Mouse (Mus musculus) macrophage (primary cell): ENCODE data around the gene Exoc8. TPM values are rescaled to one million over a fixed set of nuclear protein-coding genes. Genes with fewer than 3 reads are reported as not detected.

Source experiments
- H3K27ac ChIP-seq: fragments of 350-480 bp; formaldehyde crosslinking; 2 replicates; pipeline ENCODE4 v1.9.0; 2021
- H3K36me3 ChIP-seq: fragments of 350-480 bp; formaldehyde crosslinking; 2 replicates; pipeline ENCODE4 v1.9.0; 2021; ENCODE audit errors: inconsistent target
- H3K4me3 ChIP-seq: fragments of 350-480 bp; formaldehyde crosslinking; 2 replicates; pipeline ENCODE4 v1.9.0; 2021; ENCODE audit errors: inconsistent target
- H3K79me2 ChIP-seq: fragments of 350-480 bp; formaldehyde crosslinking; 2 replicates; pipeline ENCODE4 v1.9.0; 2021; ENCODE audit errors: inconsistent target
- WGBS: methylation state at CpG from one replicate; pipeline ENCODE4 v1.1.7; 2026; ENCODE audit warnings: inconsistent platforms; ENCODE audit not compliant: missing documents; 5-methylcytosine and 5-hydroxymethylcytosine counted together
- polyA plus RNA-seq: library from polyadenylated mRNA; stranded (reverse); fragments of 250-400 nt; gene quantifications from 3 replicates; pipeline ENCODE4 v1.2.4, GENCODE M21; 2018; ENCODE audit warnings: inconsistent platforms

Gene Exoc8
- polyA plus RNA-seq, 1 experiment from 2014 or later: 8.3 TPM

DNA sequence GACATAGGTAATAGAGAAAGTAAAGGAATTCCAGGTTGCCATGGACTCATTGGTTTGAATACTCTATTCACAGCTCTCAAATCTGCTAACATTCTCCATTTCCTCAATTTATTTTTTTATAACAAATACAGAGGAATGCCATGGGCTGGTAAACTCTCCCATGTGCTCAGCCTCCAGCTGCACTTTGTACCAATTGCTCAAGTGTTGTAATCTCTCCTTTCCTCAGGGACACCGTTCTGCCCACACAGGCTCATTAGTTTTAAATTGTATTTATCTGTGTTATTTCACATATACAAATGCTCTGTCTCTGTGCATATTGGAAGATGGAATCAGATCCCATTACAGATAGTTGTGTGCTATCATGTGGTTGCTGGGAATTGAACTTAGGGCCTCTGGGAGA lies 44.0 kb downstream of the Exoc8 start:
- Histone ChIP-seq H3K36me3 (no peaks in the 10 kb centered on the region), H3K4me3 (no peak overlapping the region), H3K79me2 (no peaks in the 10 kb centered on the region), H3K27ac (no peak overlapping the region)
- 100% methylated on average over 1 of the region's 1 CpGs for WGBS

DNA sequence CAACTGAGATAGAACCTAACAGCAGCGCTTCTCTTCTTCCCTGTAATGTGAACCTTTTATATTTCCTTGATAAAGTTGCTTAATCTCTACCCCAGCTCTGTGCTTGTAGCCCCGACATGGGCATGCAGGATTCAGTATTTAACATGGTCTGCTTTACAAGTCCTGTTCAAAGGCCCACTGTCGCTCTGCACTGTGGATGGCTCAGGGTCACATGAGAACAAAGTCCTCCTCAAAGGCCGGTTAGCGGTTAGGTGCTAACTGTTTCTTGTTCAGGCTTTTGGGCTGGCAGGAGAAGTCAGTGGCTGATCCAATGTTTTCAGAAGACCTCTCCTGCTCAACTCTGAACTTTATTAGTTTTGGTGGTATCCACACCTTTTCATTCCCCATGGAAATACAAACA lies 51.9 kb downstream of the Exoc8 start:
- 97% methylated on average over 5 of the region's 5 CpGs for WGBS
- peaks cover 4% of the 10 kb centered on the region; the same call in 1 of the 2 replicates for H3K36me3 ChIP-seq

DNA sequence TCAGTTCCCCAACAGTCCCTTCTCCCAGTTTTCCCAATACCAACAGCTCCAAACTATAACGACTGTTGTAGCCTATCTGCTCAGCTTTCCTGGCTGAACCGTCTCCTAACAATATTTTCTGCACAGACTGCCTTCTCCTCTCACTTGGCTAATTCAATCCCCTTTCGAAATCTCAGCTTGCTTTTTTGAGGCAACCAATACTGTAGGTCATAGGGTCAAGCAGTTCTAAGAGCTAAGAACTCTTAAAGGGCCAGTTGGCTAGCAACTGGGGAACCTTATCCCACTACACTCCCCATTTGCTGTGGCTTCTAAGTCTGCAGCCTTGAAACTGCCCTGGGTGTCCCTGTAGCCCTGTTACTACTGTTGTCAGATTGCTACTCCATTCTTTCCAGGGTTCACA lies 52.4 kb downstream of the Exoc8 start:
- Histone ChIP-seq H3K79me2 (no peaks in the 10 kb centered on the region), H3K27ac (no peak overlapping the region), H3K36me3 (peaks cover 8% of the 10 kb centered on the region; the same call in 1 of the 2 replicates), H3K4me3 (no peak overlapping the region)
- WGBS: 79% methylated on average over 3 of the region's 3 CpGs

More for the DNA sequence above, 51.9 kb downstream of the Exoc8 start:
- Histone ChIP-seq H3K4me3 (no peak overlapping the region), H3K79me2 (no peaks in the 10 kb centered on the region), H3K27ac (no peak overlapping the region)

Other genes with a start within 250 kb of the Exoc8 start
- gene 2310022B05Rik, start 234.3 kb downstream of the Exoc8 start, polyA plus RNA-seq: 5.6 to 10.8 TPM (median 5.9 TPM) in 3 replicates
- 27.1 to 40.1 TPM (median 37.6 TPM) in 3 replicates for gene Ttc13, start 175.7 kb downstream of the Exoc8 start, polyA plus RNA-seq
- 3.6 to 7.6 TPM (median 4.2 TPM) in 3 replicates for gene Arv1, start 175.6 kb downstream of the Exoc8 start, polyA plus RNA-seq
- gene Fam89a, start 145.9 kb downstream of the Exoc8 start, polyA plus RNA-seq: not detected in 3 replicates
- not detected in 3 replicates for gene Trim67, start 104.6 kb downstream of the Exoc8 start, polyA plus RNA-seq
- 34.0 to 66.4 TPM (median 41.8 TPM) in 3 replicates for gene Gnpat, start 34.7 kb downstream of the Exoc8 start, polyA plus RNA-seq
- 11.3 to 24.7 TPM (median 17.6 TPM) in 3 replicates for gene 2810004N23Rik, start 34.6 kb downstream of the Exoc8 start, polyA plus RNA-seq
- gene Sprtn, start 181 bp upstream of the Exoc8 start, polyA plus RNA-seq: 11.4 to 15.2 TPM (median 12.6 TPM) in 3 replicates
- gene Egln1, start 51.6 kb upstream of the Exoc8 start, polyA plus RNA-seq: 16.9 to 25.1 TPM (median 21.7 TPM) in 3 replicates
- gene Tsnax, start 115.3 kb upstream of the Exoc8 start, polyA plus RNA-seq: 32.8 to 60.5 TPM (median 37.0 TPM) in 3 replicates
- gene Disc1, start 156.5 kb upstream of the Exoc8 start, polyA plus RNA-seq: 0.56 to 2.0 TPM (median 2.0 TPM) in 3 replicates